16 mouse cellular contexts compared by ENCODE assay signal in the genomic region with DNA sequence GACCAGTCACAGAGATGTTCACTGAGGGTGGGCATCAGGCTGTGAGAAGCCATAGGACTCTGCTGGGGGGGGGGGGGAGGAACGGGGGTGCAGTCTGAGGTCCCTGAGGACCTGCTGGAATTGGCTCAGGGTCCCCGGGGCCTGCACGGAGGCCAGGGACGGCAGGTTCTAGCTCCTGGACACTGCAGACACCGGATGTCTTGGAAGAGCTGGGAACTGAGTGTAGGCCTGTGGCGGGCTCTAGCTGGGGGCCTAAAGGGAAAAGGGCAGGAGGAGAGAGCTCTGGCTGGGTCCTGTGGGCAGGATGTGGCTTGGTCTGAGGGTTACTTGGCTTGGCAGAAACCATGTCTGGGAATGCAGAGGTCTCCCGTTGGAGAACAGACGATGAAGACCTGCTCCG.
"Had no signal": no experiment of that assay in that cellular context is flagged by ENCODE, and none has a peak within 500 bp of the region (broad histone marks: within the 10 kb centered on the region; RNA-seq: fewer than 3 reads in every experiment).

No protein-coding gene starts in this region.

- H3K9ac ChIP-seq: liver, embryonic 13.5 days; liver, postnatal 0 days; midbrain, embryonic 12.5 days; midbrain, embryonic 15.5 days; neural tube, embryonic 12.5 days; stomach, embryonic 15.5 days had no signal

- H3K4me3 ChIP-seq: liver, embryonic 13.5 days; midbrain, embryonic 12.5 days; midbrain, embryonic 15.5 days; neural tube, embryonic 12.5 days; stomach, embryonic 15.5 days had no signal

- H3K27me3 ChIP-seq: liver, embryonic 13.5 days; megakaryocyte, embryonic 14.5 days; midbrain, embryonic 12.5 days; midbrain, embryonic 15.5 days; neural tube, embryonic 12.5 days; stomach, embryonic 15.5 days had no signal

- H3K27ac ChIP-seq: liver, embryonic 13.5 days; macrophage; midbrain, embryonic 12.5 days; midbrain, embryonic 15.5 days; neural tube, embryonic 12.5 days; stomach, embryonic 15.5 days; stomach, postnatal 0 days had no signal

- DNase-seq: liver, embryonic 13.5 days; liver, postnatal 0 days; lung, adult 2 months; lung, postnatal 14 days; lung, postnatal 36 days; right cerebral cortex, postnatal 14 days; thymus, adult 2 months; thymus, postnatal 25 days; thymus, postnatal 4 days had no signal

- H3K4me2 ChIP-seq: liver, embryonic 13.5 days; midbrain, embryonic 12.5 days; midbrain, embryonic 15.5 days; neural tube, embryonic 12.5 days; stomach, embryonic 15.5 days had no signal

- H3K9me3 ChIP-seq: liver, embryonic 13.5 days; midbrain, embryonic 12.5 days; midbrain, embryonic 15.5 days; neural tube, embryonic 12.5 days; stomach, embryonic 15.5 days had no signal

- H3K4me1 ChIP-seq: megakaryocyte, embryonic 14.5 days; midbrain, embryonic 12.5 days; midbrain, embryonic 15.5 days; neural tube, embryonic 12.5 days; stomach, embryonic 15.5 days had no signal

- H3K36me3 ChIP-seq: midbrain, embryonic 12.5 days; midbrain, embryonic 15.5 days; neural tube, embryonic 12.5 days; stomach, embryonic 15.5 days had no signal
